Mouse (Mus musculus): ENCODE data around the gene Rnf144b.

Gene Rnf144b

GRCm38 (mm10) chr13:47259297-47259696 is 136.8 kb downstream of the Rnf144b start:
- no peak for DNase-seq (ENCODE audit: extremely low spot score, low spot score)

- DNase-seq (ENCODE audit: extremely low spot score, low spot score): no peak
Measured at GRCm38 (mm10) chr13:47261961-47262360, 139.5 kb downstream of the Rnf144b start.

- no peak for DNase-seq (ENCODE audit: extremely low spot score, low spot score)
Measured at GRCm38 (mm10) chr13:47264382-47264781, 141.9 kb downstream of the Rnf144b start.

- no peak for DNase-seq (ENCODE audit: extremely low spot score, low spot score)
Measured at GRCm38 (mm10) chr13:47266411-47266810, 144.0 kb downstream of the Rnf144b start.

- no peak for DNase-seq (ENCODE audit: extremely low spot score, low spot score)
Measured at GRCm38 (mm10) chr13:47268227-47268626, 145.8 kb downstream of the Rnf144b start.

GRCm38 (mm10) chr13:47272928-47273327 is 150.5 kb downstream of the Rnf144b start:
- no peak for DNase-seq (ENCODE audit: extremely low spot score, low spot score)

- DNase-seq (ENCODE audit: extremely low spot score, low spot score): peak; percentile 80
Measured at GRCm38 (mm10) chr13:47273487-47273886, 151.0 kb downstream of the Rnf144b start.

GRCm38 (mm10) chr13:47274139-47274538 is 151.7 kb downstream of the Rnf144b start:
- no peak for DNase-seq (ENCODE audit: extremely low spot score, low spot score)

- DNase-seq (ENCODE audit: extremely low spot score, low spot score): peak; percentile 62
Measured at GRCm38 (mm10) chr13:47277000-47277823, 154.8 kb downstream of the Rnf144b start.

- peak; percentile 38 for DNase-seq (ENCODE audit: extremely low spot score, low spot score)
Measured at GRCm38 (mm10) chr13:47277824-47278290, 155.4 kb downstream of the Rnf144b start.

- DNase-seq (ENCODE audit: extremely low spot score, low spot score): no peak
Measured at GRCm38 (mm10) chr13:47282221-47282620, 159.8 kb downstream of the Rnf144b start.

GRCm38 (mm10) chr13:47288449-47288848 is 166.0 kb downstream of the Rnf144b start:
- DNase-seq (ENCODE audit: extremely low spot score, low spot score): peak; percentile 86

- no peak for DNase-seq (ENCODE audit: extremely low spot score, low spot score)
Measured at GRCm38 (mm10) chr13:47296465-47296864, 174.0 kb downstream of the Rnf144b start.

Data from neural tube, embryonic 10.5 days (tissue).